Mouse (Mus musculus) heart, postnatal 0 days (tissue): ENCODE measurements around the gene Hdx. TPM values are rescaled to one million over a fixed set of nuclear protein-coding genes. Genes with fewer than 3 reads are reported as not detected.

Experiments
- ATAC-seq: fragments of 200-750 bp; cut with Nextera tagmentation; 2 replicates; pipeline ENCODE4 v1.8.0; 2017; ENCODE audit warnings: low read depth, moderate number of reproducible peaks, moderate library complexity; ENCODE audit not compliant: insufficient read depth
- DNase-seq: peaks from one replicate; pipeline ENCODE4 v3.0.0-alpha.2; 2016; ENCODE audit warnings: low spot score
- H3K27ac ChIP-seq: fragments of 300-500 bp; sonication (generic); 2 replicates; pipeline ENCODE4 v1.5.1; 2014; ENCODE audit warnings: low read depth, mild to moderate bottlenecking
- H3K27me3 ChIP-seq: fragments of 300-500 bp; sonication (generic); 2 replicates; pipeline ENCODE4 v1.6.1; 2014; ENCODE audit warnings: low read length, mixed read lengths; ENCODE audit not compliant: control insufficient read depth, insufficient read depth
- H3K36me3 ChIP-seq: fragments of 300-500 bp; sonication (generic); replicated peaks from 2 replicates; pipeline ENCODE4 v1.6.1; 2014; ENCODE audit warnings: low read length, mixed read lengths; ENCODE audit not compliant: control insufficient read depth, insufficient read depth
- H3K4me1 ChIP-seq: fragments of 300-500 bp; sonication (generic); 2 replicates; pipeline ENCODE4 v1.6.1; 2014; ENCODE audit warnings: antibody characterized with exemption; ENCODE audit not compliant: control insufficient read depth, insufficient read depth
- H3K4me2 ChIP-seq: fragments of 300-500 bp; sonication (generic); 2 replicates; pipeline ENCODE4 v1.6.1; 2014; ENCODE audit warnings: low read depth, mild to moderate bottlenecking, low read length, moderate library complexity
- H3K4me3 ChIP-seq: fragments of 300-500 bp; sonication (generic); 2 replicates; pipeline ENCODE4 v1.5.1; 2014; ENCODE audit warnings: low read depth, low read length
- H3K9ac ChIP-seq: fragments of 300-500 bp; sonication (generic); replicated peaks from 2 replicates; pipeline ENCODE4 v1.6.1; 2014; ENCODE audit warnings: low read depth, low read length, mixed read lengths
- H3K9me3 ChIP-seq: fragments of 300-500 bp; sonication (generic); replicated peaks from 2 replicates; pipeline ENCODE4 v1.6.1; 2016; ENCODE audit warnings: low read length; ENCODE audit not compliant: control insufficient read depth
- CTCF ChIP-seq: IDR thresholded peaks from 2 replicates; pipeline ENCODE4 v1.5.1; 2016; ENCODE audit warnings: antibody characterized with exemption, control low read depth, low read depth
- EP300 ChIP-seq: IDR thresholded peaks from 2 replicates; pipeline ENCODE4 v1.6.1; 2016; ENCODE audit warnings: antibody characterized with exemption, low read depth
- WGBS: fragments of 180-500 bp; shearing (Covaris S2); extraction: QIAGEN DNeasy Blood & Tissue Kit; methylation state at CpG from one replicate; pipeline ENCODE4 v1.1.7; 2014; 5-methylcytosine and 5-hydroxymethylcytosine counted together
- polyA plus RNA-seq: library from polyadenylated mRNA; unstranded; fragments of >200 nt; fragmentation: Nextera tagmentation; extraction: Ambion mirVana; gene quantifications from 2 replicates; pipeline ENCODE4 v1.2.1, GENCODE M21; 2015
- total RNA-seq: library from RNA; depleted of rRNA; stranded (reverse); fragments of >200 nt; gene quantifications from 2 replicates; pipeline ENCODE4 v1.2.3, GENCODE M21; 2014; ENCODE audit warnings: low replicate concordance; rRNA removed

Gene Hdx
- total RNA-seq: 0.84 and 1.0 TPM in 2 replicates
- 0.19 and 0.27 TPM in 2 replicates for polyA plus RNA-seq

GRCm38 (mm10) chrX:111696356-111697282, at the start of gene Hdx:
Gene Hdx (minus strand): TSS chrX:111697079.
- DNase-seq (peak; percentile 77), ATAC-seq (peak; percentile 85)
- H3K27ac ChIP-seq: peak within 1 kb of the TSS; percentile 52
- peak within 1 kb of the TSS; percentile 66 for H3K4me2 ChIP-seq
- no peaks in the 10 kb centered on the region for H3K4me1 ChIP-seq
- no peaks in the 10 kb centered on the region for H3K36me3 ChIP-seq
- 11% methylated on average over 26 of the region's 26 CpGs for WGBS
- TF ChIP-seq EP300: no peak
- TF ChIP-seq CTCF: no peak
- H3K4me3 ChIP-seq: peak within 1 kb of the TSS; percentile 56
- no peaks in the 10 kb centered on the region for H3K27me3 ChIP-seq
- peak within 1 kb of the TSS; percentile 40; the same call in 1 of the 2 replicates for H3K9ac ChIP-seq
- H3K9me3 ChIP-seq: no peaks in the 10 kb centered on the region

GRCm38 (mm10) chrX:111685665-111686064, 11.2 kb downstream of the Hdx start:
- TF ChIP-seq EP300 (no peak), CTCF (peak; percentile 16; the same call in 1 of the 2 replicates)
- Histone ChIP-seq H3K4me2 (no peak overlapping the region), H3K9me3 (no peaks in the 10 kb centered on the region), H3K36me3 (no peaks in the 10 kb centered on the region), H3K27ac (no peak overlapping the region), H3K4me3 (no peak overlapping the region), H3K9ac (no peak overlapping the region), H3K27me3 (no peaks in the 10 kb centered on the region), H3K4me1 (no peaks in the 10 kb centered on the region)
- WGBS: 45% methylated on average over 3 of the region's 3 CpGs
- ATAC-seq: no peak
- no peak for DNase-seq

- 45% methylated on average over 3 of the region's 3 CpGs for WGBS
- TF ChIP-seq CTCF: no peak
- TF ChIP-seq EP300: no peak
- H3K9me3 ChIP-seq: no peaks in the 10 kb centered on the region
- no peaks in the 10 kb centered on the region for H3K4me1 ChIP-seq
- H3K27me3 ChIP-seq: no peaks in the 10 kb centered on the region
- no peak overlapping the region for H3K4me2 ChIP-seq
- no peak overlapping the region for H3K4me3 ChIP-seq
- H3K36me3 ChIP-seq: no peaks in the 10 kb centered on the region
- ATAC-seq (no peak), DNase-seq (no peak)
- no peak overlapping the region for H3K27ac ChIP-seq
- H3K9ac ChIP-seq: no peak overlapping the region
Observed at GRCm38 (mm10) chrX:111671685-111672084, 25.2 kb downstream of the Hdx start.

GRCm38 (mm10) chrX:111660381-111660780, 36.5 kb downstream of the Hdx start:
- DNase-seq (no peak), ATAC-seq (no peak)
- Histone ChIP-seq H3K27ac (no peak overlapping the region), H3K4me3 (no peak overlapping the region), H3K9me3 (no peaks in the 10 kb centered on the region), H3K4me1 (no peaks in the 10 kb centered on the region), H3K4me2 (no peak overlapping the region), H3K9ac (no peak overlapping the region), H3K36me3 (no peaks in the 10 kb centered on the region), H3K27me3 (no peaks in the 10 kb centered on the region)
- TF ChIP-seq EP300 (no peak), CTCF (no peak)
- WGBS: 51% methylated on average over 5 of the region's 5 CpGs

- H3K4me2 ChIP-seq: no peak overlapping the region
- ATAC-seq (no peak), DNase-seq (no peak)
- no peaks in the 10 kb centered on the region for H3K27me3 ChIP-seq
- TF ChIP-seq EP300 (no peak), CTCF (no peak)
- H3K4me1 ChIP-seq: no peaks in the 10 kb centered on the region
- H3K9ac ChIP-seq: no peak overlapping the region
- no peak overlapping the region for H3K4me3 ChIP-seq
- no peaks in the 10 kb centered on the region for H3K36me3 ChIP-seq
- 68% methylated on average over 4 of the region's 4 CpGs for WGBS
- H3K27ac ChIP-seq: no peak overlapping the region
- H3K9me3 ChIP-seq: no peaks in the 10 kb centered on the region
Observed at GRCm38 (mm10) chrX:111658671-111659070, 38.2 kb downstream of the Hdx start.
